In the genomic region with DNA sequence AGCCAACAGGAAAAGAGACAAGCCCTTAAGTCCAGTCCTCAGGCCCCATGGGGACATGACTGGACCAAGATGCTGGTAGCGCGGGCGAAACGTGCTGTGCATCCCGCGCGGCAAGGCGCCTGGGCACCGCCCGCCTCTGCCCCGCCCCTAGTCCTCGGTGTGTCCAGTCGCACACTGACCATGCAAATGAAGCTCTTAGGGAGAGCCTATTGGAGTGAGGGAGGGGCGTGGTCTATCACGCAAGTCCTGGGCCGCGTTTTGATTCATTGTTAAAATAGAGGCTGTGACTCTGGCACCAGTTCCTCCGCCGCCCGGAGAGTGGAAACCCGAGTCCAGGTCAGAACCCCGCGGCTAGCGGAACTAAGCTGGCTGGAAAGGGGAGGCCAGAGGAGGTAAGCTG, we compare ENCODE assay signal across 8 mouse cellular contexts. TPM values are rescaled to one million over a fixed set of nuclear protein-coding genes. Genes with fewer than 3 reads are reported as not detected.
DNase-seq lines count a peak whose midpoint lies in the region; ATAC-seq and TF ChIP-seq lines count a peak whose summit lies in the region.

A gene (plus strand): TSS at position 68 of the 400 bp plus-strand sequence.

- H3K4me2 ChIP-seq in hindbrain, embryonic 15.5 days: peak within 1 kb of the TSS; percentile 56

- no peak for ATAC-seq in activated CD4-positive, CD25-positive, alpha-beta regulatory T cell, adult 4 months
- ATAC-seq in common myeloid progenitor, adult 5-6 weeks (replicated peaks; ENCODE audit: low read depth, poor library complexity, severe bottlenecking): peak; percentile 94
- ATAC-seq in hindbrain, embryonic 15.5 days (ENCODE audit: low FRiP score, low read depth): peak; percentile 95
- ATAC-seq in megakaryocyte, adult 5-6 weeks (ENCODE audit: poor library complexity, severe bottlenecking): peak; percentile 98

- peaks cover 29% of the 10 kb centered on the region for H3K4me1 ChIP-seq in hindbrain, embryonic 15.5 days (replicated peaks)

- H3K36me3 ChIP-seq in hindbrain, embryonic 15.5 days: peaks cover 4% of the 10 kb centered on the region; the same call in 1 of the 2 replicates

- H3K27ac ChIP-seq in hindbrain, embryonic 15.5 days (replicated peaks): peak within 1 kb of the TSS; percentile 77
- H3K27ac ChIP-seq in left cerebral cortex, adult 2 months: no peak within 1 kb of the TSS

- peak within 1 kb of the TSS; percentile 56 for H3K4me3 ChIP-seq in hindbrain, embryonic 15.5 days
- peak within 1 kb of the TSS; percentile 47 for H3K4me3 ChIP-seq in left cerebral cortex, adult 2 months

- TF ChIP-seq CTCF in left cerebral cortex, adult 2 months (IDR thresholded peaks at IDR 0.05): no peak

- H3K27me3 ChIP-seq in hindbrain, embryonic 15.5 days: no peaks in the 10 kb centered on the region

- intact Hi-C loops in left cerebral cortex, adult 2 months (cut with DNase I): no loop called here

- peak; percentile 88 for DNase-seq in gastrocnemius, adult 18-20 months (ENCODE audit: low spot score)
- DNase-seq in left cerebral cortex, adult 2 months (ENCODE audit: extremely low spot score in 1 of 2, low spot score in 2 of 2): peak; percentile 78
- peak; percentile 93 to 94 for DNase-seq in right cerebral cortex, postnatal 10 days (ENCODE audit: low spot score in 2 of 2)
- no peak for DNase-seq in thymus, postnatal 14 days

- peak within 1 kb of the TSS; percentile 82 for H3K9ac ChIP-seq in hindbrain, embryonic 15.5 days

- under 1% methylated on average over 24 of the region's 24 CpGs for WGBS in hindbrain, embryonic 15.5 days

- no peaks in the 10 kb centered on the region for H3K9me3 ChIP-seq in hindbrain, embryonic 15.5 days

RNA-seq across cellular contexts. Expression of the gene that starts here (rescaled TPM):
- polyA plus RNA-seq in activated CD4-positive, CD25-positive, alpha-beta regulatory T cell, adult 4 months (2017; shearing (Covaris generic)): 10 to 100 TPM; 18.6 to 30.9 TPM
- 25.0 and 35.6 TPM in 2 replicates for total RNA-seq in common myeloid progenitor, adult 5-6 weeks (2017)
- 10 to 100 TPM; 38.8 to 40.7 TPM for total RNA-seq in gastrocnemius, adult 18-20 months (2021)
- 42.7 and 43.3 TPM in 2 replicates for polyA plus RNA-seq in hindbrain, embryonic 15.5 days (2015; fragmentation: Nextera tagmentation; extraction: Ambion mirVana)
- 10 to 100 TPM; 11.8 to 12.7 TPM for total RNA-seq in left cerebral cortex, adult 2 months (2021)
- total RNA-seq in megakaryocyte, adult 5-6 weeks (2015): 99.4 and 106 TPM in 2 replicates
- 36.6 and 41.5 TPM in 2 replicates for total RNA-seq in megakaryocyte, adult 5-6 weeks (2017)
